Mouse (Mus musculus): ENCODE measurements around the gene Ppm1d.

DNA sequence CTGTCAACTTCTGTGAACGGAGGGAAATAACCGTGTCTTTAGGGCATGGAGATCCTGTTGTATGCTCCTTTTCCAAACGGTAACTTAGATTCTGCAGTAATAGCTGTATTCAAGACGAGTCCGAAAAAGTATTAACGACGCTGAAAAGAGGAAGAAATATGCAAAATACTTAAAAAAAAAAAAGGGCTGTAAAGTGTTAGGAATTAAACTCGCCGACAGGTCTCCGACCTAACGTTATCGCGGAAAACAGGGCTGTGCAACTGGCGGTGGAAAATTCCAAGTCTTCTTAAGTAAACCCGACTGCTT, 684 bp upstream of the Ppm1d start:
- no peak for TF ChIP-seq CTCF (IDR thresholded peaks at IDR 0.05; ENCODE audit: control insufficient read depth, insufficient read depth, insufficient read length)
- no peak for TF ChIP-seq MYOG (IDR thresholded peaks at IDR 0.05; ENCODE audit: control insufficient read depth, extremely low read depth, insufficient read length)
